Mouse (Mus musculus) stomach, embryonic 16.5 days (tissue): ENCODE measurements around the gene Pomp. TPM values are rescaled to one million over a fixed set of nuclear protein-coding genes. Genes with fewer than 3 reads are reported as not detected.

Experiments used
- ATAC-seq: fragments of 200-750 bp; cut with Nextera tagmentation; 2 replicates; pipeline ENCODE4 v1.8.0; 2017; ENCODE audit warnings: moderate number of reproducible peaks, moderate TSS enrichment; ENCODE audit not compliant: insufficient read depth, low FRiP score
- H3K27ac ChIP-seq: fragments of 300-500 bp; sonication (generic); 2 replicates; pipeline ENCODE4 v1.5.1; 2014; ENCODE audit warnings: low read length
- H3K27me3 ChIP-seq: fragments of 300-500 bp; sonication (generic); 2 replicates; pipeline ENCODE4 v1.6.1; 2014; ENCODE audit warnings: low read length, control low read depth, mixed read lengths; ENCODE audit not compliant: control insufficient read depth, insufficient read depth
- H3K36me3 ChIP-seq: fragments of 300-500 bp; sonication (generic); 2 replicates; pipeline ENCODE4 v1.6.1; 2014; ENCODE audit warnings: low read length; ENCODE audit not compliant: control insufficient read depth, insufficient read depth
- H3K4me1 ChIP-seq: fragments of 300-500 bp; sonication (generic); 2 replicates; pipeline ENCODE4 v1.6.1; 2014; ENCODE audit warnings: low read length, control low read depth, mixed read lengths; ENCODE audit not compliant: control insufficient read depth, insufficient read depth
- H3K4me2 ChIP-seq: fragments of 300-500 bp; sonication (generic); 2 replicates; pipeline ENCODE4 v1.6.1; 2014; ENCODE audit warnings: low read depth, low read length, mixed read lengths
- H3K4me3 ChIP-seq: fragments of 300-500 bp; sonication (generic); replicated peaks from 2 replicates; pipeline ENCODE4 v1.5.1; 2014; ENCODE audit warnings: mild to moderate bottlenecking, low read length
- H3K9ac ChIP-seq: fragments of 300-500 bp; sonication (generic); 2 replicates; pipeline ENCODE4 v1.6.1; 2014; ENCODE audit warnings: low read length
- H3K9me3 ChIP-seq: fragments of 300-500 bp; sonication (generic); replicated peaks from 2 replicates; pipeline ENCODE4 v1.6.1; 2016; ENCODE audit warnings: low read length, control low read depth; ENCODE audit not compliant: control insufficient read depth
- WGBS: fragments of 180-500 bp; shearing (Covaris S2); extraction: QIAGEN DNeasy Blood & Tissue Kit; methylation state at CpG from one replicate; pipeline ENCODE4 v1.1.7; 2014; 5-methylcytosine and 5-hydroxymethylcytosine counted together
- polyA plus RNA-seq: library from polyadenylated mRNA; unstranded; fragments of >200 nt; fragmentation: Nextera tagmentation; extraction: Ambion mirVana; gene quantifications from 2 replicates; pipeline ENCODE4 v1.2.1, GENCODE M21; 2015

Pomp gene
- polyA plus RNA-seq, 1 experiment from 2014 or later: 446 TPM

GRCm38 (mm10) chr5:147907144-147907543, 46.9 kb downstream of the Pomp start:
- H3K27me3 ChIP-seq: no peaks in the 10 kb centered on the region
- H3K4me1 ChIP-seq: no peaks in the 10 kb centered on the region
- H3K36me3 ChIP-seq: no peaks in the 10 kb centered on the region
- 58% methylated on average over 11 of the region's 11 CpGs for WGBS
- H3K9ac ChIP-seq: no peak overlapping the region
- H3K27ac ChIP-seq: no peak overlapping the region
- H3K4me3 ChIP-seq: no peak overlapping the region
- no peaks in the 10 kb centered on the region for H3K9me3 ChIP-seq
- no peak overlapping the region for H3K4me2 ChIP-seq
- ATAC-seq: no peak

- H3K9me3 ChIP-seq: no peaks in the 10 kb centered on the region
- no peak overlapping the region for H3K9ac ChIP-seq
- no peaks in the 10 kb centered on the region for H3K4me1 ChIP-seq
- no peaks in the 10 kb centered on the region for H3K27me3 ChIP-seq
- WGBS: 77% methylated on average over 8 of the region's 8 CpGs
- no peak overlapping the region for H3K27ac ChIP-seq
- H3K36me3 ChIP-seq: no peaks in the 10 kb centered on the region
- H3K4me2 ChIP-seq: no peak overlapping the region
- no peak for ATAC-seq
- no peak overlapping the region for H3K4me3 ChIP-seq
Measured at GRCm38 (mm10) chr5:147907851-147908250, 47.6 kb downstream of the Pomp start.

GRCm38 (mm10) chr5:147910807-147911509, 50.7 kb downstream of the Pomp start:
- ATAC-seq: no peak
- no peak overlapping the region for H3K27ac ChIP-seq
- H3K27me3 ChIP-seq: no peaks in the 10 kb centered on the region

GRCm38 (mm10) chr5:147911744-147912143, 51.5 kb downstream of the Pomp start:
- WGBS: 64% methylated on average over 5 of the region's 5 CpGs
- H3K9me3 ChIP-seq: no peaks in the 10 kb centered on the region
- no peaks in the 10 kb centered on the region; the same call in 1 of the 2 replicates for H3K4me1 ChIP-seq
- no peaks in the 10 kb centered on the region for H3K27me3 ChIP-seq
- ATAC-seq: no peak
- no peak overlapping the region for H3K4me2 ChIP-seq
- no peak overlapping the region for H3K9ac ChIP-seq
- H3K36me3 ChIP-seq: no peaks in the 10 kb centered on the region
- H3K27ac ChIP-seq: no peak overlapping the region
- H3K4me3 ChIP-seq: no peak overlapping the region

More at GRCm38 (mm10) chr5:147910807-147911509, 50.7 kb downstream of the Pomp start:
- Histone ChIP-seq H3K4me1 (no peaks in the 10 kb centered on the region; the same call in 1 of the 2 replicates), H3K36me3 (no peaks in the 10 kb centered on the region), H3K9ac (no peak overlapping the region), H3K4me2 (no peak overlapping the region), H3K4me3 (no peak overlapping the region), H3K9me3 (no peaks in the 10 kb centered on the region)
- 68% methylated on average over 12 of the region's 12 CpGs for WGBS

- Histone ChIP-seq H3K9me3 (no peaks in the 10 kb centered on the region), H3K27me3 (no peaks in the 10 kb centered on the region), H3K27ac (peak overlapping the region; percentile 12; the same call in 1 of the 2 replicates), H3K4me1 (no peaks in the 10 kb centered on the region; the same call in 1 of the 2 replicates), H3K4me2 (peak overlapping the region; percentile 19; the same call in 1 of the 2 replicates), H3K36me3 (no peaks in the 10 kb centered on the region), H3K4me3 (no peak overlapping the region), H3K9ac (peak overlapping the region; percentile 32; the same call in 1 of the 2 replicates)
- 26% methylated on average over 14 of the region's 14 CpGs for WGBS
- ATAC-seq: peak; percentile 71
Measured at GRCm38 (mm10) chr5:147913241-147913842, 53.1 kb downstream of the Pomp start.

- no peak for ATAC-seq
- no peak overlapping the region for H3K27ac ChIP-seq
Measured at GRCm38 (mm10) chr5:147915038-147915566, 54.8 kb downstream of the Pomp start.

GRCm38 (mm10) chr5:147916171-147916570, 55.9 kb downstream of the Pomp start:
- WGBS: 81% methylated on average over 9 of the region's 9 CpGs
- no peaks in the 10 kb centered on the region for H3K27me3 ChIP-seq
- no peak overlapping the region for H3K9ac ChIP-seq
- H3K36me3 ChIP-seq: no peaks in the 10 kb centered on the region
- no peak overlapping the region for H3K27ac ChIP-seq
- H3K9me3 ChIP-seq: no peaks in the 10 kb centered on the region
- no peaks in the 10 kb centered on the region; the same call in 1 of the 2 replicates for H3K4me1 ChIP-seq
- H3K4me3 ChIP-seq: no peak overlapping the region
- ATAC-seq: no peak
- no peak overlapping the region for H3K4me2 ChIP-seq

More at GRCm38 (mm10) chr5:147915038-147915566, 54.8 kb downstream of the Pomp start:
- no peak overlapping the region for H3K9ac ChIP-seq
- no peaks in the 10 kb centered on the region for H3K27me3 ChIP-seq
- 58% methylated on average over 6 of the region's 6 CpGs for WGBS
- H3K9me3 ChIP-seq: no peaks in the 10 kb centered on the region
- H3K4me2 ChIP-seq: no peak overlapping the region
- no peaks in the 10 kb centered on the region for H3K36me3 ChIP-seq
- no peaks in the 10 kb centered on the region; the same call in 1 of the 2 replicates for H3K4me1 ChIP-seq
- H3K4me3 ChIP-seq: no peak overlapping the region

GRCm38 (mm10) chr5:147918044-147918846, 58.0 kb downstream of the Pomp start:
- no peak overlapping the region for H3K4me2 ChIP-seq
- H3K9me3 ChIP-seq: no peaks in the 10 kb centered on the region
- H3K4me1 ChIP-seq: no peaks in the 10 kb centered on the region; the same call in 1 of the 2 replicates
- no peaks in the 10 kb centered on the region for H3K36me3 ChIP-seq
- WGBS: 65% methylated on average over 17 of the region's 17 CpGs
- no peak overlapping the region; the same call in 1 of the 2 replicates for H3K27ac ChIP-seq
- no peak overlapping the region for H3K4me3 ChIP-seq
- H3K27me3 ChIP-seq: no peaks in the 10 kb centered on the region
- H3K9ac ChIP-seq: no peak overlapping the region
- no peak for ATAC-seq
